Mouse (Mus musculus) frontal cortex, adult 2 months (tissue): ENCODE measurements around the gene Pakap. TPM values are rescaled to one million over a fixed set of nuclear protein-coding genes. Genes with fewer than 3 reads are reported as not detected.

ENCODE experiments used
- DNase-seq, 2 experiments: peaks; one replicate each; pipeline ENCODE4 v3.0.0; 2022; ENCODE audit warnings: low spot score in 1 of 2; ENCODE audit errors: extremely low spot score in 1 of 2
- polyA plus RNA-seq: library from polyadenylated mRNA; depleted of rRNA; stranded (reverse); fragments of >200 nt; gene quantifications from 2 replicates; pipeline ENCODE4 v1.2.3, GENCODE M21; 2012

Gene Pakap
- polyA plus RNA-seq, 1 experiment: 7.9 TPM

- DNase-seq: peak in 1 of 2 experiments; percentile 43
These were observed 103.0 kb downstream of the Pakap start for GRCm38 (mm10) chr4:57670813-57671469.

- DNase-seq: no peak
These were observed 104.6 kb downstream of the Pakap start for GRCm38 (mm10) chr4:57672541-57672940.

- DNase-seq: peak; percentile 58 to 94
These were observed 105.3 kb downstream of the Pakap start for GRCm38 (mm10) chr4:57672996-57673906.

- DNase-seq: no peak
These were observed 106.4 kb downstream of the Pakap start for GRCm38 (mm10) chr4:57674351-57674750.

GRCm38 (mm10) chr4:57675387-57675786, 107.4 kb downstream of the Pakap start:
- DNase-seq: no peak

GRCm38 (mm10) chr4:57677916-57678315, 109.9 kb downstream of the Pakap start:
- no peak for DNase-seq

- DNase-seq: no peak
These were observed 111.0 kb downstream of the Pakap start for GRCm38 (mm10) chr4:57678991-57679457.

- no peak for DNase-seq
These were observed 112.2 kb downstream of the Pakap start for GRCm38 (mm10) chr4:57680186-57680585.

GRCm38 (mm10) chr4:57681511-57681910, 113.5 kb downstream of the Pakap start:
- DNase-seq: no peak

- DNase-seq: no peak
These were observed 114.4 kb downstream of the Pakap start for GRCm38 (mm10) chr4:57682341-57682740.

GRCm38 (mm10) chr4:57682944-57683343, 115.0 kb downstream of the Pakap start:
- peak in 1 of 2 experiments; percentile 65 for DNase-seq

GRCm38 (mm10) chr4:57684676-57685215, 116.8 kb downstream of the Pakap start:
- DNase-seq: no peak

- no peak for DNase-seq
These were observed 118.8 kb downstream of the Pakap start for GRCm38 (mm10) chr4:57686736-57687135.

GRCm38 (mm10) chr4:57687583-57687982, 119.6 kb downstream of the Pakap start:
- peak; percentile 30 to 58 for DNase-seq

- DNase-seq: no peak
These were observed 120.2 kb downstream of the Pakap start for GRCm38 (mm10) chr4:57688131-57688530.

GRCm38 (mm10) chr4:57690001-57690400, 122.0 kb downstream of the Pakap start:
- no peak for DNase-seq

GRCm38 (mm10) chr4:57690805-57691204, 122.8 kb downstream of the Pakap start:
- no peak for DNase-seq

- DNase-seq: no peak
These were observed 126.6 kb downstream of the Pakap start for GRCm38 (mm10) chr4:57694356-57695136.

- DNase-seq: no peak
These were observed 129.0 kb downstream of the Pakap start for GRCm38 (mm10) chr4:57696955-57697354.

GRCm38 (mm10) chr4:57697918-57698611, 130.1 kb downstream of the Pakap start:
- DNase-seq: no peak
